Mouse (Mus musculus): ENCODE results near the gene Hexim1.

The Hexim1 gene

GRCm38 (mm10) chr11:103096979-103097894 lies 18.8 kb upstream of the Hexim1 start:
- in situ Hi-C loops (cut with MboI, MseI): no loop called here

GRCm38 (mm10) chr11:103098531-103099190 lies 17.4 kb upstream of the Hexim1 start:
- in situ Hi-C loops (cut with MboI, MseI): no loop called here

- in situ Hi-C loops (cut with MboI, MseI): no loop called here
Observed at GRCm38 (mm10) chr11:103099352-103099940, 16.6 kb upstream of the Hexim1 start.

GRCm38 (mm10) chr11:103100361-103100760 lies 15.7 kb upstream of the Hexim1 start:
- in situ Hi-C loops (cut with MboI, MseI): loop anchor here (5.0 kb wide), 2 partner anchors 57 to 242 kb away; no protein-coding TSS in a partner anchor

GRCm38 (mm10) chr11:103101481-103101865 lies 14.6 kb upstream of the Hexim1 start, which contains the start of the genes Plcd3 and Acbd4:
TSS of gene Plcd3 (minus strand) at chr11:103101658.
TSS of gene Acbd4 (plus strand) at chr11:103101682.
- in situ Hi-C loops (cut with MboI, MseI): loop anchor here (5.0 kb wide), 2 partner anchors 56 to 241 kb away; no protein-coding TSS in a partner anchor

- in situ Hi-C loops (cut with MboI, MseI): loop anchor here (5.0 kb wide), 2 partner anchors 55 to 240 kb away; no protein-coding TSS in a partner anchor
Observed at GRCm38 (mm10) chr11:103101866-103102501, 14.0 kb upstream of the Hexim1 start.

- in situ Hi-C loops (cut with MboI, MseI): loop anchor here (5.0 kb wide), 2 partner anchors 54 to 239 kb away; no protein-coding TSS in a partner anchor
Observed at GRCm38 (mm10) chr11:103102725-103103349, 13.2 kb upstream of the Hexim1 start.

GRCm38 (mm10) chr11:103103621-103104020 lies 12.4 kb upstream of the Hexim1 start:
- in situ Hi-C loops (cut with MboI, MseI): loop anchor here (5.0 kb wide), 2 partner anchors 54 to 239 kb away; no protein-coding TSS in a partner anchor

- in situ Hi-C loops (cut with MboI, MseI): loop anchor here (5.0 kb wide), 2 partner anchors 53 to 238 kb away; no protein-coding TSS in a partner anchor
Observed at GRCm38 (mm10) chr11:103104469-103104868, 11.6 kb upstream of the Hexim1 start.

GRCm38 (mm10) chr11:103105180-103105725 lies 10.8 kb upstream of the Hexim1 start:
- in situ Hi-C loops (cut with MboI, MseI): no loop called here

- in situ Hi-C loops (cut with MboI, MseI): no loop called here
Observed at GRCm38 (mm10) chr11:103105810-103106209, 10.2 kb upstream of the Hexim1 start.

GRCm38 (mm10) chr11:103106386-103106785 lies 9.6 kb upstream of the Hexim1 start:
- in situ Hi-C loops (cut with MboI, MseI): no loop called here

- in situ Hi-C loops (cut with MboI, MseI): no loop called here
Observed at GRCm38 (mm10) chr11:103111301-103111700, 4.7 kb upstream of the Hexim1 start.

GRCm38 (mm10) chr11:103111881-103112551 lies 4.0 kb upstream of the Hexim1 start:
- in situ Hi-C loops (cut with MboI, MseI): no loop called here

- in situ Hi-C loops (cut with MboI, MseI): no loop called here
Observed at GRCm38 (mm10) chr11:103112552-103112912, 3.5 kb upstream of the Hexim1 start.

GRCm38 (mm10) chr11:103113005-103113404 lies 3.0 kb upstream of the Hexim1 start:
- in situ Hi-C loops (cut with MboI, MseI): no loop called here

GRCm38 (mm10) chr11:103113771-103114170 lies 2.3 kb upstream of the Hexim1 start:
- in situ Hi-C loops (cut with MboI, MseI): no loop called here

GRCm38 (mm10) chr11:103114270-103114943 lies 1.6 kb upstream of the Hexim1 start:
- in situ Hi-C loops (cut with MboI, MseI): no loop called here

Data from regulatory T cell (primary cell).